Mouse (Mus musculus) limb, embryonic 14.5 days (tissue): ENCODE measurements at regions not wholly inside any gene's neighbourhood (a gene's known extent, or its start where the extent isn't known, plus 50 kb on each side); places are given as distances from the start of the nearest gene placed in this dataset.

Experiments
- ATAC-seq: fragments of 200-750 bp; cut with Nextera tagmentation; 2 replicates; pipeline ENCODE4 v1.8.0; 2017; ENCODE audit warnings: low read depth, moderate number of reproducible peaks, moderate TSS enrichment; ENCODE audit not compliant: low FRiP score
- DNase-seq: peaks from one replicate; pipeline ENCODE4 v3.0.0-alpha.2; 2015; ENCODE audit warnings: low spot score
- H3K27ac ChIP-seq: fragments of 300-500 bp; sonication (generic); replicated peaks from 2 replicates; pipeline ENCODE4 v1.5.1; 2014; ENCODE audit warnings: low read depth, mild to moderate bottlenecking, low read length, moderate library complexity, mixed read lengths
- H3K27me3 ChIP-seq: fragments of 300-500 bp; sonication (generic); 2 replicates; pipeline ENCODE4 v1.6.1; 2014; ENCODE audit warnings: low read length, mixed read lengths; ENCODE audit not compliant: control insufficient read depth, insufficient read depth
- H3K36me3 ChIP-seq: fragments of 300-500 bp; sonication (generic); 2 replicates; pipeline ENCODE4 v1.6.1; 2014; ENCODE audit warnings: mild to moderate bottlenecking, low read length, moderate library complexity, mixed read lengths; ENCODE audit not compliant: control insufficient read depth, insufficient read depth
- H3K4me1 ChIP-seq: fragments of 300-500 bp; sonication (generic); 2 replicates; pipeline ENCODE4 v1.6.1; 2014; ENCODE audit warnings: antibody characterized with exemption, low read length, mixed read lengths; ENCODE audit not compliant: control insufficient read depth, insufficient read depth
- H3K4me2 ChIP-seq: fragments of 300-500 bp; sonication (generic); replicated peaks from 2 replicates; pipeline ENCODE4 v1.6.1; 2014; ENCODE audit warnings: low read depth, mild to moderate bottlenecking, low read length, moderate library complexity; ENCODE audit not compliant: severe bottlenecking
- H3K4me3 ChIP-seq: fragments of 300-500 bp; sonication (generic); replicated peaks from 2 replicates; pipeline ENCODE4 v1.5.1; 2014; ENCODE audit warnings: low read length
- H3K9ac ChIP-seq: fragments of 300-500 bp; sonication (generic); 2 replicates; pipeline ENCODE4 v1.6.1; 2014; ENCODE audit warnings: mild to moderate bottlenecking, low read depth, low read length, moderate library complexity; ENCODE audit not compliant: severe bottlenecking
- H3K9me3 ChIP-seq: fragments of 300-500 bp; sonication (generic); 2 replicates; pipeline ENCODE4 v1.6.1; 2016; ENCODE audit warnings: low read length; ENCODE audit not compliant: control insufficient read depth
- POLR2A ChIP-seq: fragments of 200-500 bp; IDR thresholded peaks from 2 replicates; pipeline ENCODE4 v1.8.0; 2012; ENCODE audit warnings: inconsistent platforms, mild to moderate bottlenecking, moderate library complexity, borderline replicate concordance; ENCODE audit not compliant: insufficient read depth, insufficient read length; ENCODE audit errors: extremely low read depth
- WGBS: fragments of 180-500 bp; shearing (Covaris S2); extraction: QIAGEN DNeasy Blood & Tissue Kit; methylation state at CpG from one replicate; pipeline ENCODE4 v1.1.7; 2014; 5-methylcytosine and 5-hydroxymethylcytosine counted together

- Histone ChIP-seq H3K27me3 (no peaks in the 10 kb centered on the region), H3K4me2 (no peak overlapping the region), H3K4me3 (no peak overlapping the region), H3K9ac (no peak overlapping the region), H3K4me1 (no peaks in the 10 kb centered on the region), H3K9me3 (no peaks in the 10 kb centered on the region), H3K36me3 (no peaks in the 10 kb centered on the region), H3K27ac (no peak overlapping the region)
- no peak for TF ChIP-seq POLR2A
- WGBS, result 91% methylated on average over 1 of the region's 1 CpGs
- DNase-seq (no peak), ATAC-seq (no peak)
Measured at GRCm38 (mm10) chr9:17294327-17294726, 793.2 kb upstream of the Fat3 start.

DNA sequence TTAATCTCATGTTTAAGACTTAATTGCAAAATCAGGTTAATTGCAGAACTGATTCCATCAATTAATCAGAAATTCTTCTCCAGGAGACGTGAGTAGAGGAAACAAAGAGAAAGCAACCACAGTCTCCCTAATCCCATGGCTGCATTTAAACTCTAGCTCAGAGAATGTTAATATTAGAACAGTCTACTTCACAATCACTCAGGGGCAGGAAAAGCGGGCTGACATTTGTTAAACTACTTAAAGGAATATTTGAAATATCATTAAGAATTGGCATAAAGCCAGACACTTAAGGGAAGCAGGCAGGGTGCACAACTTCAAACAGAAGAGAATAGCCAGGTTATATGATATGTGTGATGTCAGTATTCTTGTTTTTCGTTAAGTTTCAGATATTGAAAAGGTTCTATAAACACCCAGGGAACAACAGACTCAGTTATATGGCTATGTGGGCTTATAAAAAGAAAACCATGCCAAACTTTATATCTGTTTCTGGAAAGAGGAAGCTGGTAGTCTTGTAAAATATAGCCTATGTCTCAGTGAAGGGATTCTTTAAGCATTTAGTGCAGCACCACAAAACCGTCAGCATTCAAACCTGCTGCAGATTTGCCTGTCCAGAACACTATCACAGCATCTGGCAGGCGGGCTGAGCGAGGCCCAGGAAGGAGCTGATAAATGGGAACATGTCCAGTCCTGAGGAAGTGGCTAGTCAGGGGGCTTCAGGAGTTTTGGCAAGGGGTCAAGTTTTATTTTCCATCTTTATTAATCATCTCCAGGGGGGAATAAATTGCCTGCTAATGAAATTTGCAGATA is 787.9 kb upstream of the Fat3 start:
- TF ChIP-seq POLR2A, result no peak
- Histone ChIP-seq H3K4me3 (no peak overlapping the region), H3K4me1 (no peaks in the 10 kb centered on the region), H3K27ac (no peak overlapping the region), H3K36me3 (no peaks in the 10 kb centered on the region), H3K27me3 (no peaks in the 10 kb centered on the region), H3K9ac (no peak overlapping the region), H3K4me2 (no peak overlapping the region), H3K9me3 (no peaks in the 10 kb centered on the region)
- 12% methylated on average over 6 of the region's 6 CpGs for WGBS
- ATAC-seq, result peak; percentile 90
- DNase-seq, result peak; percentile 77

GRCm38 (mm10) chr9:17279334-17279990 is 778.4 kb upstream of the Fat3 start:
- Histone ChIP-seq H3K27ac (no peak overlapping the region), H3K36me3 (no peaks in the 10 kb centered on the region), H3K4me3 (no peak overlapping the region), H3K27me3 (no peaks in the 10 kb centered on the region), H3K9ac (no peak overlapping the region), H3K4me1 (no peaks in the 10 kb centered on the region), H3K9me3 (no peaks in the 10 kb centered on the region), H3K4me2 (no peak overlapping the region)
- TF ChIP-seq POLR2A, result no peak
- DNase-seq, result no peak
- 72% methylated on average over 4 of the region's 4 CpGs for WGBS
- ATAC-seq, result no peak

DNA sequence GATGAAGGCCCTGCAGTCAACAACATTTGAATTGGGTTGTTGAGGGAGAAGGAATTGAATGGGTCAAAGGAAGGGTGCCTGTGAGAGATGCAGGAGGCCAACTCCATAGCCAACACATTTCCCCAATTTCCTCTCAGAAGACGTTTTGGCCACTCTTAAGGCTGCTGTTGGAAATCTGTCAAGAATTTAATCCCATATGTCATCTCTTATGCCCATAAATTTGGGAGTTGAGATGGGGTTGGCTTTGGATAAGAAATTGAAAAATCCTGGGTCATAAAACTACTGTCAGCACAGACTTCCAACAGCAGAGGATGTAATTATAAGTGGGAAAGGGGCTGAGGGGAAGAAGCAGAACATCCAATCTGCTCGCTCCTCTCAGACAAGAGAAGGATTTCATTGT is 771.5 kb upstream of the Fat3 start:
- Histone ChIP-seq H3K36me3 (no peaks in the 10 kb centered on the region), H3K9ac (no peak overlapping the region)
- ATAC-seq, result no peak

DNA sequence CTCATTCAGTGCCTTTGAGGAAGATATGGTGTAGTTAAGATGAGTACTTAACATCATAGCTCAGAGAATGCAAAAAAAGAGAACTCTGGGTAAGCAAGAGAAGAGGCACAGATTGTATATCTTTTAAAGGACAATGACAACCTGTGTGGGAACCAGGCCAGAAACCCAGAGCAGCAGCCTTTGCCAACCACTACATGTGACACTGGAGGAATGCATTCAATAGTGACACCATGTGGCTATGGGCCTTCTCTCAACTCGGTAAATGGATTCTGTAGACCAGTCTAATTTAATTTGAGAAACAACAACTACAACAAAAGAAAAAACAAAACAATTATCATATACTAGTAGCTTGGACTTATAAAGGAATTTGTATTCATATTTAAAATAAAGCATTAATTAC is 768.5 kb upstream of the Fat3 start:
- Histone ChIP-seq H3K9ac (no peak overlapping the region), H3K4me3 (no peak overlapping the region), H3K4me1 (no peaks in the 10 kb centered on the region), H3K4me2 (no peak overlapping the region), H3K36me3 (no peaks in the 10 kb centered on the region), H3K27me3 (no peaks in the 10 kb centered on the region), H3K9me3 (no peaks in the 10 kb centered on the region), H3K27ac (no peak overlapping the region)
- WGBS, result 53% methylated on average over 1 of the region's 1 CpGs
- no peak for ATAC-seq
- peak; percentile 13 for DNase-seq
- TF ChIP-seq POLR2A, result no peak

More for the DNA sequence above, 771.5 kb upstream of the Fat3 start:
- no peaks in the 10 kb centered on the region for H3K9me3 ChIP-seq
- H3K27ac ChIP-seq, result no peak overlapping the region
- H3K4me3 ChIP-seq, result no peak overlapping the region
- no peaks in the 10 kb centered on the region for H3K4me1 ChIP-seq
- H3K27me3 ChIP-seq, result no peaks in the 10 kb centered on the region
- 28% methylated on average over 2 of the region's 2 CpGs for WGBS
- H3K4me2 ChIP-seq, result no peak overlapping the region
- no peak for TF ChIP-seq POLR2A
- DNase-seq, result peak; percentile 26
